In the genomic region with DNA sequence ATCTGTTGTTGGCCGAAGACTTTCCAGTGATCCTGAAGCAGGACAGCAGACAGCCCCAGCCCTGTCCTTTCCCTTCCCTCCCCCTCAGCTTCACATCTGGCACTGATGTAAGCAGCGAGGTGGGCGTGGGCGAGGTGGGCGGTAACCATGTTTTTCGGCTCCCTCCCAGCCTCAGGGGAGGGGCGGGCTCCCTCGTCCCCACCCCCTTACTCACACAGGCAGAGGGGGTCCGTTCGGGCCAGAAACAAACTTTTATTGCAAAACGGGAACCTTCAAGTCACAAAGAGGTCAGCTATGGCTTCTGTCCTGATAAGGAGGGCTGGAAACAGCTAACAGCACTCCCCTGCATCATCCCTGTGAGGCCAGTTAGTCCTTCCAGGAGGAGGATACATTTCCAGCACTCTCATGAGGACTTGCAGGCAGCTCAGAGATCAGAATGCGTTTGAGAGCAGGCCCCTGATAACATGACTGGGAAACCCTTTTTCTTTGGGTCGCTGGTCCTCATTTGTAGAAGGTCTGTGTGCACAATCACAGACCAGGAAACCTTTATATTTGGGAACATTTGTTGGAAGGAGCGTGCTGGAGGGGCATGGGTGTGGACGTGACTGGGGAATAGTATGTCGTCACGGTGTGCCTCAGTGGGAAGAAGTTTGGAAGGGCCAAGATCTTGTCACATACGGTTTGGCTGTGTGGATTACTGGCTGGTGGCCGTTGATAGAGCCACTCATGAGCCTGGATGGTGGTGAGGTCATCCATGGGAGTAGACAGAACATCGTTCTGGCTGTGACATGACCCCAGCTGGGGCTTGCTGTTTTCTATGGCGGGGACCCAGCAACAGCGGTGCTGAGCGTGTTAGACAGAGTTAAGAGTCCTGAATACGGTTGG, we compare ENCODE assay signal across 8 mouse cellular contexts. TPM values are rescaled to one million over a fixed set of nuclear protein-coding genes. Genes with fewer than 3 reads are reported as not detected.
DNase-seq lines count a peak whose midpoint lies in the region; ATAC-seq and TF ChIP-seq lines count a peak whose summit lies in the region.

No protein-coding gene starts in this region.

- peak overlapping the region; percentile 61 for H3K4me2 ChIP-seq in heart, embryonic 12.5 days
- peak overlapping the region; percentile 25 for H3K4me2 ChIP-seq in kidney, postnatal 0 days (ENCODE audit: low read length)

- peaks cover 4% of the 10 kb centered on the region; the same call in 1 of the 2 replicates for H3K9me3 ChIP-seq in heart, embryonic 12.5 days (replicated peaks)
- no peaks in the 10 kb centered on the region for H3K9me3 ChIP-seq in kidney, postnatal 0 days (replicated peaks; ENCODE audit: low read length)

- no peak for TF ChIP-seq CTCF in kidney, postnatal 0 days (IDR thresholded peaks at IDR 0.05; ENCODE audit: low read depth)

- peaks cover 24% of the 10 kb centered on the region for H3K4me1 ChIP-seq in heart, embryonic 12.5 days (replicated peaks)
- peaks cover 6% of the 10 kb centered on the region; the same call in 1 of the 2 replicates for H3K4me1 ChIP-seq in kidney, postnatal 0 days (replicated peaks; ENCODE audit: insufficient read depth, low read length)

- H3K27me3 ChIP-seq in heart, embryonic 12.5 days (replicated peaks), result no peaks in the 10 kb centered on the region
- H3K27me3 ChIP-seq in kidney, postnatal 0 days (ENCODE audit: insufficient read depth, low read length), result no peaks in the 10 kb centered on the region

- peak; percentile 43 for DNase-seq in Muller cell, postnatal 12 days (ENCODE audit: inconsistent ontology term)
- peak; percentile 64 for DNase-seq in embryo, embryonic 11.5 days (ENCODE audit: low read depth, low spot score)
- peak; percentile 93 for DNase-seq in kidney, postnatal 0 days (ENCODE audit: low spot score)
- peak; percentile 79 for DNase-seq in lung, postnatal 36 days
- no peak for DNase-seq in B cell, adult 2 months
- DNase-seq in right cerebral cortex, postnatal 14 days, result no peak
- no peak for DNase-seq in left cerebral cortex, adult 18-20 months (ENCODE audit: low spot score in 2 of 2)

- ATAC-seq in heart, embryonic 12.5 days (ENCODE audit: insufficient number of reproducible peaks, low FRiP score), result peak; percentile 78
- ATAC-seq in kidney, postnatal 0 days (replicated peaks; ENCODE audit: low FRiP score, low read depth), result peak; percentile 67

- H3K36me3 ChIP-seq in heart, embryonic 12.5 days, result no peaks in the 10 kb centered on the region
- no peaks in the 10 kb centered on the region for H3K36me3 ChIP-seq in kidney, postnatal 0 days (ENCODE audit: insufficient read depth, low read length)

- 18% methylated on average over 24 of the region's 24 CpGs for WGBS in heart, embryonic 12.5 days
- WGBS in kidney, postnatal 0 days, result 20% methylated on average over 24 of the region's 24 CpGs

- peak overlapping the region; percentile 30 for H3K4me3 ChIP-seq in heart, embryonic 12.5 days
- H3K4me3 ChIP-seq in kidney, postnatal 0 days (replicated peaks; ENCODE audit: low read depth, low read length), result no peak overlapping the region

- peak overlapping the region; percentile 49 for H3K27ac ChIP-seq in heart, embryonic 12.5 days (ENCODE audit: poor library complexity, severe bottlenecking)
- H3K27ac ChIP-seq in kidney, postnatal 0 days, result peak overlapping the region; percentile 73

- peak overlapping the region; percentile 15; the same call in 1 of the 2 replicates for H3K9ac ChIP-seq in heart, embryonic 12.5 days
- H3K9ac ChIP-seq in kidney, postnatal 0 days (ENCODE audit: low read depth, low read length), result 0 out of 2 replicates have a peak overlapping the region, but pooled peaks have one; percentile 23

RNA-seq across cellular contexts. Expression of gene Axl, which starts 14.0 kb away (rescaled TPM):
- 60.6 and 61.8 TPM in 2 replicates for polyA plus RNA-seq in heart, embryonic 12.5 days (2016; fragmentation: Nextera tagmentation; extraction: Ambion mirVana)
- 95.7 and 110 TPM in 2 replicates for polyA plus RNA-seq in kidney, postnatal 0 days (2015; fragmentation: Nextera tagmentation; extraction: Ambion mirVana)
- 10 to 100 TPM; 34.6 to 34.8 TPM for total RNA-seq in left cerebral cortex, adult 18-20 months (2021)

RNA-seq across cellular contexts. Expression of gene Cyp2s1, which starts 14.2 kb away (rescaled TPM):
- polyA plus RNA-seq in heart, embryonic 12.5 days (2016; fragmentation: Nextera tagmentation; extraction: Ambion mirVana), result 2.7 and 3.1 TPM in 2 replicates
- 25.4 and 26.7 TPM in 2 replicates for polyA plus RNA-seq in kidney, postnatal 0 days (2015; fragmentation: Nextera tagmentation; extraction: Ambion mirVana)
- 1 to 10 TPM; 3.8 TPM for total RNA-seq in left cerebral cortex, adult 18-20 months (2021)

RNA-seq across cellular contexts. Expression of gene Hnrnpul1, which starts 47.9 kb away (rescaled TPM):
- 57.0 and 60.9 TPM in 2 replicates for polyA plus RNA-seq in heart, embryonic 12.5 days (2016; fragmentation: Nextera tagmentation; extraction: Ambion mirVana)
- polyA plus RNA-seq in kidney, postnatal 0 days (2015; fragmentation: Nextera tagmentation; extraction: Ambion mirVana), result 50.0 and 56.0 TPM in 2 replicates
- total RNA-seq in left cerebral cortex, adult 18-20 months (2021), result 100 to 1,000 TPM in 1 of 2 experiments, 10 to 100 TPM in 1; 99.0 to 102 TPM

Comparison
In these comparisons a context has a peak if more than half of its experiments do, and no peak if none do; other contexts are left out.
1. DNase-seq: peak in Muller cell, postnatal 12 days (single experiment), embryo, embryonic 11.5 days (single experiment), kidney, postnatal 0 days (single experiment) and lung, postnatal 36 days (single experiment); none in B cell, adult 2 months (0 of 2), right cerebral cortex, postnatal 14 days (single experiment) and left cerebral cortex, adult 18-20 months (0 of 2).